Mouse (Mus musculus): Measurements from ENCODE around the gene Tjp1.

Gene Tjp1

DNA sequence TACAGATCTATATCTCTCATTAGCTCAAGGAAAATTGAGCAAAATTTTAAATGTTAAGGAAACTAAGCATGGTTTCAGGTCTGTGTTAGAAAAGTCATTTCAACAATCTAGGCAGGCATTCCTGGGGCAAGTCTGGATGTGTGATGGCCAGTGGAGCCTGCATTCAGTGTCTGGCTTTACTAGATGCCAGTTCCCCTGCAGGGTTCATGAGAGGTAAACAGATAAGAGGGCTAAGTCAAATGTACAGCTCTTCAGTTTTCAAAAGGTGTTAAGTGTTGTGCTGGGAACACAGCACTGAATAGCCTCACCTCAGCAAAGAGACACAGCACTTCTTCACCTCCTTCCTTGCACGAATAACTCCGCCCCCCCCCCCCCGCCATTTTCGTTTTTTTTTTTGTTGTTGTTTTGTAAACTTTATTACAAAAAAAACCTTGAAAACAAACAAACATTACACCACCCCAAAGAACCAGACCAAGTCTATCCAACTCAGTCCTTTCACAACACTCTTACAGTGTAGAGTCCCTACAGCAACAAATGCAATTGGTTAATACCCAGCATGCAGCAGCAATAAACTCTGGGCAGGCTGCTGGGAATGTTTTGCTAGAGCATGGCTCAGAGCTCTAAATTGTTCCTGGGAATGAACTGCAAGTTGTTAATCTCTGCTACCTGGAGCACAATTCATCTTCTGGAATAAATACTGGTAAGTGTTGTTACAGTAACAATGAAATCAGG is 177.1 kb downstream of the Tjp1 start:
- no peak for DNase-seq

DNA sequence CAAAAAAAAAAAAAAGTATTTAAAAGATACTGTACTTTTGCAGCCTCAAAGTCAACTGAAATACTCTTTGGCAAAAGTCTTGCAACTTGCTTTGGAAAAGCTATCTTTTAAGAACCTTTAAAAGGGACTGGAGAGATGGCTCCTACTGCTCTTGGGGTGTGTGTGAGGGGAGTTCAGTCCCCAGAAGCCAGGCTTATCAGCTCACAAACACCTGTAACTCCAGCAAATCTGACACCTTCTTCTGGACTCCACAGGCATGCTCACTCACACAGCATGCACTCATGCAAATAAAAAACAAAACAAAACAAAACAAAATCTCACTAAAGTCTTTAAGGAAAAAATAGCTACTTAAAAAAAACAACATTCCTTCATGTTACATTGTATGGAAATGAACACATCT is 179.0 kb downstream of the Tjp1 start:
- DNase-seq: no peak

DNA sequence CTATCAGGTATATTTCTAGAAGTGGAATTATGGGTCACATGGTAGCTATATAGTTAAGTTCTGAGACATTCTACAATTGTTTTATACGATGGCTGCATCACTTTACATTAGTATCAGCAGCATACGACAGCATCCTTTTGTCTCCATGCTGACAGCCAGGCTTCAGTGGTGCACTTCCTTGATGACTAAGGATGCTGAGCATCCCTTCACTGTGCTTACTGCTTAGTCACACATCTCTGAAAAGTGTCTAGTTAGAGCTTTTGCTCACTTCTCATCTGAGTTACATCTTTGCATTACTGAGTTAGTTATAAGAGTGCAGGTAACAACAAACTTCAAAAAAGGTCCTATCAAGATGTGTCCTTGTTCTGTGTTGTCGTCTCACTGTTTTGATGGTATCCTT is 182.3 kb downstream of the Tjp1 start:
- DNase-seq: no peak

DNA sequence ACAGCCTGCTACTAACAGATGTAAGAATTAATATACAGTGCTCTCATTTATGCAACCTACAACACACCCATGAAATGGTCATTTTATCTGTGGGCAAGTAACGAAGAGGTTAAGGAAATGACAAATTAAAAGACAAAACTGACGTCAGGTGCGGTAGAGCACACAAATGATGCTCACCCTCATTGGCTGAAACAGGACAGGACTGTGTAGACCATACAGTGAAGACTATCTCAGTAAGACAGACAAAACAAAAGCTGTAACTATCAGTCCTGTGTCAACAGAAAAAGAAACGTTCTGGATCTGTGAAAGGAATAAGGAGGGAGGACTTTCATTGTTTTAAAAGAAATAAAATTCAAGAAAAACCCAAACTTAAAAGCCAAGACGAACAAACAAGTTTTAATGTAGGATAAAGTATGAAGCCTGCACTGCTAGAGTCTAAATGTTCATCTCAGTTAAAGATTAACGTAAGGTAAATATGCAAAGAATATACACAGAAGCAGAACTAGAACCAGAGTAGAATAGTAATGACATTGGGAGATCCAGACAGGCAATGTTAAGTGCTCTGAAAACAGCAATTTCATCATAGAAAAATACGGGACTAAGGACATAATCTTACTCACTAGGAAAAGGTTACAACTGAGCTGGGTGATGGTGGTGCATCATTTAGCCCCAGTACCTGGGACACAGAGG is 189.9 kb downstream of the Tjp1 start:
- no peak for DNase-seq

DNA sequence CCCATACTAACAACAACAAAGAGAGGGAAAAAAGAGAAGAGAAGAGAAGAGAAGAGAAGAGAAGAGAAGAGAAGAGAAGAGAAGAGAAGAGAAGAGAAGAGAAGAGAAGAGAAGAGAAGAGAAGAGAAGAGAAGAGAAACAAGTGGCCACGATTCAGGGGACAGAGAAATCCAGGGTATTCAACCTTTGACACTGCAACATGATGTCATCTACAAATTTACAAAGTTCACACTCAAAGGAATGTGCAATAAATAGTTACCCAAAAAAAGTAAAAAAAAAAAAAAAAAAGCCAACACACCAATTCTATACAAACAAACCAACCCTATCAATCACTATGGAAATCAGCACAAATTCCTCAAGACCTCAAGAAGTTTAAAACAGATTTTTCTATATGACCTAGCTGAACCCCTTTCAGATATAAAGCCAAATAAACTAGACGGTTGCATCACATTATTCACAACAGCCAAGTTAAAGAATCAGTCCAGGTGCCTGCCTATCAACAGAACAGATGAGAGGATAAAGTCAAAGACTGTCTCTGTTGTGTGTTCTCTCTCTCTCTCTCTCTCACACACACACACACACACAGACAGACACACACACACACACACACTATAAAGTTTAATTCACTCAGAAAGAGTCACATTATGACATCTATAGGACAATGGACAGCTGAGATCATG is 194.4 kb downstream of the Tjp1 start:
- DNase-seq: no peak

DNA sequence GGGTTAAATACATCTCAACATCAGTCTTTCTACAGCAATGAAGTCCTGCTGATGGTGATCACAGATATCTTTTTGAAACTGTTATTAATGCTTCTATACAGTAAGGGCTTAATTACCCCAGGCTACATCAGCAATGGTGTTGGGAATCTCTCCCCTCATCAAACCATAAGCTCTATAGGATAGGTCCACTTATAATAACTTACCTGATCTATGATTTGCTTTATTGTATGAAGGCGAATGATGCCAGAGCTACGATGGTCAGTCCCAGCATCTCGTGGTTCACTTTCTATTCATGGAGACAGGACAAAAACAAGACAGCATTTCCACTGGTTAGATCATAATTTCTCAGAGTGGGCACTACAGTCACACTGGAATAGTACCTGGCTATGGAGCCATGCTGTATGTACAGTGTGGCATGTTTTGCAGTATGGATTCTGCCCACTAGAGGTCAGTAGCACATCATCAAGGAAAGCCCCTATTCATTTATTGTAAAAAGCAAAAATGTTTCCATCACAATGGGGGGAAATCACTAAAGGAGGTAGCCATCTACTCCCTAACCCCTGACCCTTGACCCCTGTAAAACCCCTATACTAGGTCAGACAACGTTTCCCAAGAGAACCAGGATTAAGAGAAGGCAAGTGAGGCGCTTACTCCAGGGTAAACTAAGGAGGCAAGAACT is 208.4 kb downstream of the Tjp1 start:
- DNase-seq: peak; percentile 77

DNA sequence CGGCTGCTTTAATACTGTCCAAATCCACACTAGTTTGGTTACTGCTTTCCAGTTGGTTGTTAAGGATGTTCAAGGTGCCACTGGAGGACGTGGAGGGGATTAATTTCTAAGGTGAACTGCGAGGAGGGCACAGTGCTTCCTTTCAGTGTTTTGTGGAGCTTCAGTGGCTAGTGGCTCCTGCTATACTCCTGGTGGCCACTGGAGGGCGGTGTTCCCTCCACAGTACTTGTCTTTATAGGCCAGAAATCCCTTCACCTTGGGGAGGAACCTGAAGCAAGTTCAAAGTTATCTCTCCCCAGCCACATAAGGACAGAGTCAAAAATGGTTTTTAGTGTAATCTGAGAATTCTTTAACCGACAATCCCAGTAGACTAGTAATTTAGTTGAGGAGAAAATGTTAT is 210.2 kb downstream of the Tjp1 start:
- DNase-seq: peak; percentile 62

DNA sequence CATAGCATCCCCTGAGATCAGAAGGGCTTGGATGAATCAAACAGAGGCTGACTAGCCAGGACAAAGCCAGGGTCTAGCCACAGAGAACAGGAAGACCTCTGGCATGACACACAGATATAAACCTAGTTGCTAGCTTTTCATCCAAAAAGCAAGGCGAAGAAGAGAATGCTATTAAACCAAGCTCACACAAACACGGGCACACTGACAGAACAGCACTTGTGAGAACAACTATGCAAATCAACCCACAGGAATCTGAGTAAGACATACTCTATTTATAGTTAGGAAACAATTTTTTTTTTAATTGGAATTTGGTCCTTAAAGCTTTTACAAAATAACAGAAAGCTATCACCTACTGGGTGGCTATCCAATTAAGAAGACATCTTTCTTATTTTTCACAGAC is 212.4 kb downstream of the Tjp1 start:
- DNase-seq: no peak

DNA sequence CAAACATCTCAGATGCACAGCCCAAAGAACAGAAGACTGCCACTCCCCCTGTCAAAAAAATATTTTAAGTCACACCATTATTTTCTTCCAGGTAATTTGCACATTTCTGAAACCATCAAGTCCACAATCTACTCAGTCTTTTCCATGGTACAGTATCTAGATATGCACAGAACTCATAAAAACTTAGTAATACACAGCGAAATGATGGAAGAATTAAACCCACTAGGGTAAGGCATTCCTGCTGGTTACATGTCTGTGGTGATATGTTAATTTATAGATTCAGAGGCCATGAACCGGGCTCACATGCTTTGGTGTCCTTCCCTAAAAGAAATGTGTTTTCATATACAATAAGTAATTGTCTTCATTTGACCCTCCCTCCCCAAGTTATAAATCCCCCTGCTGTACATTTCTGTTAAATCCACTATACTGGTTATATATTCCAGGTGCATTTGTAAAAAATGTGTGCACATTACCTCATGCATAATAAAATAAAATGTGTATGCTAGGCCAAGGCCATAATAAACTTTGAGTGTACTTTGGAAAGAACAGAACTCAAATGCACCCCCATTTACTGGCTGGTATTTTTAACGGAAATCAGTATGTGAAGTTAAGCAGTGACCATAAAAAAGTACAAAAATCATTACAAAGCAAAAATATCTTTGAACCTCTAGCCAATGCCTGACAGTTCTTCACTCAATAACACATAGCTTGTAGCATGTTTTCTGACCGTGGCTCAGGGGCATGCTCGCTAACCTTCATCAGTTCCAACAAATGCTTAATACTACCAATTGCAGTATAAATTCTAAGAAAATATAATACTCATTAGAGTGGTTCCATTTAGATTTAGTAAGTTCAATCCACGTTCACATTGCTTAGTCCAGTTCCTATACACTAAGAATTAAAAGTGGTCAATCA is 230.6 kb downstream of the Tjp1 start:
- no peak for DNase-seq

DNA sequence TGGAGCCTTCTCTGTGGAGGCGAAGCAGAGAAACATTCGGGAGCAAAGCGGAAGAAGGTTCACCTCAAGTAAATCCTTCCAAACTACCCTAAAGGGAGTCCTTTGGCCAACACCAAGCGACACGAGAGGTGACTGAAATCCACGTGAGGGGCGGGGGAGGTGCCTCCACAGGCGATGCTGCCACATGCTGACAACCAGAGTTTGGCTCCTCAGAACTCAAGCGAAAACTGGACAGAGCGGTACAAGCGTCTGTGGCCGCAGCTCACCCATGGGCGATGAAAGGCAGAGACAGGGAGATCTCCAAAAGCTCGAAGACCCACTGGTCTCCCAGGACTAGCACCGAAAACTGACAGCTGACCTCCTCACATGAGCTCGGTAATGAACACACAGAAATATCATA is 244.7 kb downstream of the Tjp1 start:
- no peak for DNase-seq

DNA sequence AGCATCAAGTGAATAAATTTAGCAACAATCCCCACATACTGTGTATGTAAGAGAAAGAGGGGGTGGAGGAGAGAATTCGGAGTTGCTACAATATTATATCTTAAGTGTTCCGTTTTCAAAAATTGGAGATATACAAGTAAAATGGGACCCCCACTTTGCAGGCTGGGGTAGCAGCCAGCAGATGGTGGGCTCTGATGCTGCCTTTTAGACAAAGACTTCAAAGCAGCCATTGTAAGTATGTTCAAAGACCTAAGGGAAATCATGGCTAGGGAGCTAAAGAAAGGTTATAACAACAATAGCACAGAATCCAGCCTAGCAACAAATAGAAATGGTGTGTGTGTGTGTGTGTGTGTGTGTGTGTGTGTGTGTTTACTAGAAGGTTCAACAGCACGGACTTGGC is 245.6 kb downstream of the Tjp1 start:
- no peak for DNase-seq

DNA sequence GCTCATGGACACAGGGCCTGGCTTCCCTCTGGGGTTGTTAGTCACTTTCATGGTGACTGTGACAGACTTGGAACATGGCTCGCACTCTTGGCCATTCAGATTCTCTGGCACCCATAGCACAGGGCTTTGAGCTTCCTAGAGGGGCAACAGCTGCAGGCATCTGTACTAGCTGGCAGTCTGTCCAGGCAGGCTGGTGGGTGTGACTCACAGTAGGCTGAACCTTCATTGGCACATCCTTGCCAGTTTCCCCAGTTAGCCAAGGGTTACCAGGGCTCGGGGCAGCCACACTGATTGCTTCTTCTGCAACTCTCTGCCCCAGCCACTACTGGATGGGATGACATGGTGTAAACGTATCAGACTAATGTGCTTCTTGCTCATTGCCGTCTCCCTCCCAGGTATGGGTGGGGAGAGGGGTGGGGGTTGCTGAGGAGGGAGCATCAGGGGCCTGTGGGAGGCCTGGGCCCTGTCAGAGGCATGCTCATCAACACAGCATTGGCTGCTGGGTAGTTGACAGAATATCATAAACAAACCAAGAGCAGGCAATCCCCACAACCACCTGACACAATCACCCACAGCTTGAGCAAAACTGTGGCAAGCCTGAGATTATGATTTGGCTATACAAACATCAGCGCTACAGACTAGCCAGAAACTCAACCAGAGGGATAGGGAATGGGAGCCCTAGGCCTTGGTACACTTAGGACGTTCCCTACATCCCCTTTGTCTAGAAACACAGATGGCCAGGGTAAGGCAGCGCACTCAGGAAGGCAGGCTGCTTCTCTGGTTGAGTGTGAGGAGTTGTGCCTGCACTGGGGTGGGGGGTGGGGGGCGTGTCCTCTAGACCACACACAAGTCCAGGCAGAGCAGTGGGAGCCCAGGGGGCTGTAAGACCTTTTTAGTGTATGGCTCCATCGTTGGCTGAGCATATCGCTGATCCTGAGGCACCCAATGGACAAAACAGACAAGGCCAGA is 246.4 kb downstream of the Tjp1 start:
- DNase-seq: no peak

DNA sequence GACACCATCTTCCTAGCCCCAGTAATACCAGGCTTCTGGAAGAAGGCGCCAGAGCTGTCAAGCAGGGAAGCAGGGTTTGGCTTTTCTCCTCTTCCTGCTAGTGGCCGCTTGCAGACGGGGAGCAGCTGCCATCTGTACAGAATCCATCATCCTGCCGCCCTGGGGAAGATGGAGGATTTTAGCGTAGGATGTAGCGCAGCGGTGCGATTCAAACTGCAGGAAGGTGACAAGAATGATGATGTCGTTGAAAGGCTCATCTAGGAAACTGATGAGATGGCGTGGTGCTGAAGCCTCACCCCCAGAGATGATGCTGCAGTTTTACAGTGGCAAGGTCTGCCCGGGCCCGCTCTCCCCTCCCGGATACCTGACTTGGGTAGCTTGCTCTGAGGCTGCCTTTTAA is 248.3 kb downstream of the Tjp1 start:
- no peak for DNase-seq

DNA sequence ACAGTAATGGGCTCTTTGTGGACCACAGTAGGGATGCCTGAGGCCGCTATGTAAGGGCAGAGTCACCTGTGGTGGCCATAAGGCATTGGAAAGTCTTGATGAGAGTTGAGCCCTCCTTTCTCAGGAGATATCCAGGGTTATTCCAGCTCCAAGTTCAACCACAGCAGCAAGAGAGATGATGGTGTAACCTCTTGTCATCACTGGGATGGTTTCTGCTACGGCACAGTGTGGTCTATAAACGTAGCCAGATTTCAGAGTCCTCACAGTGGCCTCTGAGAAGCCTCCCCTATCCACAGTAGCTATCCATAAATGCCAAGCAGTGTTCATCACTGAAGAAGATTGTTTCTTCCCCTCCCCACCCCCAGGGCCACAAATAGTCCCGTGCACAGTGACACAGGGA is 251.8 kb downstream of the Tjp1 start:
- DNase-seq: no peak

DNA sequence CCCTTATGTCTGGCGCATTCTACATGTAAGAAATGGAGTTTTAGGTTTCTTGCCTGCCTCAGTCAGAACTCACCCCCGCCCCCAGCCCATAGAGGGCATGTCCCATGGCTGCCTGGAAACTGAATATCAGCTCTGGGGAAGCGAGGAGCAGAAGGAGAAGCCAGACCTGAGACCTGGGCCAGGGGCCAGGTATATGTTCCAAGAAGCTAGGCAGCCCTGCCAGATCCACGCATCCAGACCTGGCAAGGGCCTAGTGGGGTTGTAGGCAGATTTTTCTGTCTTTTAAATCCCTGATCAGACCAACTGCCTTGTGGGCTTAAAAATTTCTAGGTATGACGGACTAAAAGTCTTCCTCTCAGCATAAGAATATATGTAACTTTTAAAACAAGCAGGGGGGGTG is 253.4 kb downstream of the Tjp1 start:
- no peak for DNase-seq

DNA sequence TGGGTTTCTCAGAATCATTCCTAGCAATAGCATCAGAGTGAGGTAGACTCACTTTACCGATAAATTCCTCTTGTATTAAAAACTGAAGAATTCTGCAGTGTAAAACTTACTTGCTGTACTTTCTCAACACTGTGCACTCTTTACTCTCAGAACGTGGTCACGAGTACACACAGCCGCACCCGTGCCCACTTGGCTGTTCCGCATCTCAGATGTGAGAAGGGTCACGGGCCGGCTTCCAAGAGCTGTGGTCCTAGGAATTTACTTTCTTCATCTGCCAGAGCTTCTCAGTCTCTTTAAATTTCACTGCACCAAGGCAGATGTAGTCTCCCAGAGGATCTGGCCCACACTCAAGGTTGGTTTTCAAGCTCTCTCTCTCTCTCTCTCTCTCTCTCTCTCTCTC is 277.9 kb downstream of the Tjp1 start:
- no peak for DNase-seq

Data from kidney, postnatal 14 days (tissue).